Mouse (Mus musculus) forebrain, embryonic 14.5 days (tissue): ENCODE data around the gene Cdc42bpa. TPM values are rescaled to one million over a fixed set of nuclear protein-coding genes. Genes with fewer than 3 reads are reported as not detected.

ENCODE experiments used
- ATAC-seq: fragments of 200-750 bp; cut with Nextera tagmentation; 2 replicates; pipeline ENCODE4 v1.8.0; 2017; ENCODE audit warnings: mild to moderate bottlenecking, moderate library complexity
- DNase-seq: peaks from one replicate; pipeline ENCODE4 v3.0.0-alpha.2; 2015; ENCODE audit warnings: low spot score
- H3K27ac ChIP-seq: fragments of 300-500 bp; sonication (generic); 2 replicates; pipeline ENCODE4 v1.5.1; 2014; ENCODE audit warnings: low read depth, mild to moderate bottlenecking, control low read depth, low read length, moderate library complexity
- H3K27me3 ChIP-seq: fragments of 300-500 bp; sonication (generic); replicated peaks from 2 replicates; pipeline ENCODE4 v1.6.1; 2014; ENCODE audit warnings: low read length, control low read depth, mixed read lengths; ENCODE audit not compliant: control insufficient read depth, insufficient read depth
- H3K36me3 ChIP-seq: fragments of 300-500 bp; sonication (generic); 2 replicates; pipeline ENCODE4 v1.6.1; 2014; ENCODE audit warnings: low read length, control low read depth; ENCODE audit not compliant: control insufficient read depth, insufficient read depth
- H3K4me1 ChIP-seq: fragments of 300-500 bp; sonication (generic); 2 replicates; pipeline ENCODE4 v1.6.1; 2014; ENCODE audit warnings: antibody characterized with exemption, low read length, control low read depth; ENCODE audit not compliant: control insufficient read depth, insufficient read depth
- H3K4me2 ChIP-seq: fragments of 300-500 bp; sonication (generic); 2 replicates; pipeline ENCODE4 v1.6.1; 2014; ENCODE audit warnings: mild to moderate bottlenecking, control low read depth, low read length
- H3K4me3 ChIP-seq: fragments of 300-500 bp; sonication (generic); 2 replicates; pipeline ENCODE4 v1.5.1; 2014; ENCODE audit warnings: low read depth, low read length, control low read depth
- H3K9ac ChIP-seq: fragments of 300-500 bp; sonication (generic); 2 replicates; pipeline ENCODE4 v1.6.1; 2014; ENCODE audit warnings: mild to moderate bottlenecking, low read length, control low read depth, moderate library complexity
- H3K9me3 ChIP-seq: fragments of 300-500 bp; sonication (generic); replicated peaks from 2 replicates; pipeline ENCODE4 v1.6.1; 2016; ENCODE audit warnings: low read length, control low read depth, mixed read lengths; ENCODE audit not compliant: control insufficient read depth
- WGBS: fragments of 180-500 bp; shearing (Covaris S2); extraction: QIAGEN DNeasy Blood & Tissue Kit; methylation state at CpG from one replicate; pipeline ENCODE4 v1.1.7; 2014; 5-methylcytosine and 5-hydroxymethylcytosine counted together
- polyA plus RNA-seq: library from polyadenylated mRNA; unstranded; fragments of >200 nt; fragmentation: Nextera tagmentation; extraction: Ambion mirVana; gene quantifications from 2 replicates; pipeline ENCODE4 v1.2.1, GENCODE M21; 2014

Cdc42bpa gene
- polyA plus RNA-seq, 1 experiment from 2014 or later, result 18.1 TPM

GRCm38 (mm10) chr1:180198959-180199714 is 238.9 kb downstream of the Cdc42bpa start, which contains the start of gene Coq8a:
Gene Coq8a, minus strand, starts transcription at chr1:180199602.
- H3K27me3 ChIP-seq, result 0 out of 2 replicates have a peak, but pooled peaks cover under 1% of the 10 kb centered on the region
- ATAC-seq (no peak), DNase-seq (no peak)
- no peak within 1 kb of the TSS for H3K4me3 ChIP-seq
- H3K9ac ChIP-seq, result no peak within 1 kb of the TSS
- WGBS, result 75% methylated on average over 4 of the region's 4 CpGs
- H3K27ac ChIP-seq, result no peak within 1 kb of the TSS
- H3K36me3 ChIP-seq, result no peaks in the 10 kb centered on the region
- no peaks in the 10 kb centered on the region for H3K9me3 ChIP-seq
- H3K4me1 ChIP-seq, result peaks cover 6% of the 10 kb centered on the region; the same call in 1 of the 2 replicates
- no peak within 1 kb of the TSS for H3K4me2 ChIP-seq

GRCm38 (mm10) chr1:180199715-180200050 is 239.4 kb downstream of the Cdc42bpa start:
- no peaks in the 10 kb centered on the region for H3K9me3 ChIP-seq
- no peaks in the 10 kb centered on the region for H3K36me3 ChIP-seq
- 82% methylated on average over 4 of the region's 4 CpGs for WGBS
- no peak overlapping the region for H3K4me2 ChIP-seq
- H3K9ac ChIP-seq, result no peak overlapping the region
- no peak for DNase-seq
- peaks cover 6% of the 10 kb centered on the region; the same call in 1 of the 2 replicates for H3K4me1 ChIP-seq
- H3K27me3 ChIP-seq, result no peaks in the 10 kb centered on the region
- no peak overlapping the region for H3K4me3 ChIP-seq
- no peak for ATAC-seq
- no peak overlapping the region for H3K27ac ChIP-seq

GRCm38 (mm10) chr1:180200722-180201121 is 240.4 kb downstream of the Cdc42bpa start:
- DNase-seq (no peak), ATAC-seq (no peak)
- H3K36me3 ChIP-seq, result no peaks in the 10 kb centered on the region
- peaks cover 2% of the 10 kb centered on the region; the same call in 1 of the 2 replicates for H3K4me1 ChIP-seq
- H3K27me3 ChIP-seq, result no peaks in the 10 kb centered on the region
- H3K4me3 ChIP-seq, result no peak overlapping the region
- H3K27ac ChIP-seq, result no peak overlapping the region
- H3K4me2 ChIP-seq, result no peak overlapping the region
- no peak overlapping the region for H3K9ac ChIP-seq
- no peaks in the 10 kb centered on the region for H3K9me3 ChIP-seq
- WGBS, result 81% methylated on average over 5 of the region's 5 CpGs

- no peak overlapping the region for H3K4me3 ChIP-seq
- ATAC-seq, result no peak
- no peaks in the 10 kb centered on the region for H3K9me3 ChIP-seq
- H3K36me3 ChIP-seq, result no peaks in the 10 kb centered on the region
- H3K4me1 ChIP-seq, result no peaks in the 10 kb centered on the region
- 78% methylated on average over 3 of the region's 3 CpGs for WGBS
- no peak overlapping the region for H3K4me2 ChIP-seq
- no peak overlapping the region for H3K9ac ChIP-seq
- H3K27me3 ChIP-seq, result no peaks in the 10 kb centered on the region
- DNase-seq, result no peak
- no peak overlapping the region for H3K27ac ChIP-seq
These were observed 248.1 kb downstream of the Cdc42bpa start for GRCm38 (mm10) chr1:180208370-180208769.

GRCm38 (mm10) chr1:180210031-180210432 is 249.8 kb downstream of the Cdc42bpa start:
- Histone ChIP-seq H3K9ac (no peak overlapping the region), H3K36me3 (no peaks in the 10 kb centered on the region), H3K4me3 (no peak overlapping the region), H3K9me3 (no peaks in the 10 kb centered on the region), H3K4me1 (no peaks in the 10 kb centered on the region), H3K27ac (no peak overlapping the region), H3K27me3 (no peaks in the 10 kb centered on the region), H3K4me2 (no peak overlapping the region)
- ATAC-seq (no peak), DNase-seq (no peak)
- WGBS, result 79% methylated on average over 4 of the region's 4 CpGs

- no peak overlapping the region for H3K4me2 ChIP-seq
- H3K4me3 ChIP-seq, result no peak overlapping the region
- H3K36me3 ChIP-seq, result no peaks in the 10 kb centered on the region
- no peaks in the 10 kb centered on the region for H3K27me3 ChIP-seq
- no peak overlapping the region for H3K27ac ChIP-seq
- no peak for ATAC-seq
- no peak overlapping the region for H3K9ac ChIP-seq
- WGBS, result 85% methylated on average over 9 of the region's 9 CpGs
- DNase-seq, result no peak
- H3K4me1 ChIP-seq, result no peaks in the 10 kb centered on the region
- H3K9me3 ChIP-seq, result no peaks in the 10 kb centered on the region
These were observed 250.6 kb downstream of the Cdc42bpa start for GRCm38 (mm10) chr1:180210781-180211271.

GRCm38 (mm10) chr1:180212911-180213310 is 252.6 kb downstream of the Cdc42bpa start:
- Histone ChIP-seq H3K4me2 (no peak overlapping the region), H3K4me1 (no peaks in the 10 kb centered on the region), H3K27me3 (no peaks in the 10 kb centered on the region), H3K36me3 (no peaks in the 10 kb centered on the region), H3K4me3 (no peak overlapping the region), H3K9me3 (no peaks in the 10 kb centered on the region), H3K9ac (no peak overlapping the region), H3K27ac (no peak overlapping the region)
- no peak for DNase-seq
- no peak for ATAC-seq
- 97% methylated on average over 5 of the region's 5 CpGs for WGBS

GRCm38 (mm10) chr1:180215044-180215443 is 254.8 kb downstream of the Cdc42bpa start:
- 21% methylated on average over 4 of the region's 4 CpGs for WGBS
- ATAC-seq, result peak; percentile 42; the same call in 1 of the 2 replicates
- H3K36me3 ChIP-seq, result no peaks in the 10 kb centered on the region

More at GRCm38 (mm10) chr1:180215044-180215443, 254.8 kb downstream of the Cdc42bpa start:
- Histone ChIP-seq H3K9ac (no peak overlapping the region), H3K27ac (no peak overlapping the region), H3K4me1 (no peaks in the 10 kb centered on the region), H3K4me3 (no peak overlapping the region), H3K4me2 (no peak overlapping the region), H3K9me3 (no peaks in the 10 kb centered on the region), H3K27me3 (no peaks in the 10 kb centered on the region)
- peak; percentile 76 for DNase-seq
